Mouse (Mus musculus): ENCODE results near the gene Cartpt. TPM values are rescaled to one million over a fixed set of nuclear protein-coding genes. Genes with fewer than 3 reads are reported as not detected.
"Not testable (repeated sequence)": the region's sequence is repeated elsewhere in the genome, so short reads cannot be mapped to it uniquely, and the experiment has no call there.

The Cartpt gene
- polyA plus RNA-seq, 1 experiment from 2014 or later = 5.1 TPM

DNA sequence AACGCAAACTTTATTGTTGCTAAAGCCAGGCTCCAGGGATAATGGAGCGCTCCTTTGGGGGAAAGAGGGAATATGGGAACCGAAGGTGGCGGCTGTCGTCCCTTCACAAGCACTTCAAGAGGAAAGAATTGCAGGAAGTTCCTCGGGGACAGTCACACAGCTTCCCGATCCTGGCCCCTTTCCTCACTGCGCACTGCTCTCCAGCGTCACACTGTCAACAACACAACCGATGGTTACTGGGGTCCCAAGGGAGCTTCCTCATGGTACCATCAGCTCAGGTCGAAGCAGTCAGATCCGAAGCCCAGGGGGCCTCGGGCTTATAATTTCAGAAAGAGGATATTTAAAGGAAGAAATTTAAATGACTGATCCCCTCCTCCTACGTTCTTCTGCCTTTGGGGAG lies 2.1 kb downstream of the Cartpt start:
- Histone ChIP-seq H3K4me3 (no peak overlapping the region), H3K36me3 (no peaks in the 10 kb centered on the region), H3K27ac (replicated peaks) (no peak overlapping the region), H3K4me1 (peaks cover 27% of the 10 kb centered on the region), H3K27me3 (ENCODE audit: low read depth, poor library complexity, severe bottlenecking) (peaks cover 48% of the 10 kb centered on the region), H3K9me3 (replicated peaks) (no peaks in the 10 kb centered on the region)
- no peak for DNase-seq (ENCODE audit: low spot score)
- WGBS = 32% methylated on average over 14 of the region's 14 CpGs

DNA sequence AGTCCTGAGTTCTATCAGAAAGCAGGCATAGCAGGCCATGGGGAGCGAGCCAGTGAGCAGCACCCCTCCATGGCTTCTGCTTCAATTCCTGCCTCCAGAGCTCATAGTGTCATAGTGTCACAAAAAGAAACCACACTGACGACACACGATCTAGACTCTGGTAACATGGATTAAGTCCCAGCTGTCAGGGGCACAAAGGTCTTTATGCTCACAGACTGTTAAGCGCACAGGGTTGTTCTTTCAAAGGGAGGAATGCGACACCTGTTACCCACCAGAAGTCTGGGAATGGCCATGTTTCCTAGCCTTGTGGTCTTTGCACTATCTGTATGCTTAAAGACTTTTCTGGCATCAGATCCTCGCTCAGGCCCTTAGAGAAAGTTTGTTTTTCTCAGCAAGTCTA lies 15.3 kb downstream of the Cartpt start:
- 55% methylated on average over 6 of the region's 6 CpGs for WGBS
- no peak overlapping the region for H3K4me3 ChIP-seq
- no peaks in the 10 kb centered on the region for H3K27me3 ChIP-seq (ENCODE audit: low read depth, poor library complexity, severe bottlenecking)
- no peak overlapping the region for H3K27ac ChIP-seq (replicated peaks)
- DNase-seq (ENCODE audit: low spot score) = no peak
- H3K36me3 ChIP-seq = no peaks in the 10 kb centered on the region
- no peaks in the 10 kb centered on the region for H3K9me3 ChIP-seq (replicated peaks)
- H3K4me1 ChIP-seq = peaks cover 5% of the 10 kb centered on the region; the same call in 1 of the 2 replicates

DNA sequence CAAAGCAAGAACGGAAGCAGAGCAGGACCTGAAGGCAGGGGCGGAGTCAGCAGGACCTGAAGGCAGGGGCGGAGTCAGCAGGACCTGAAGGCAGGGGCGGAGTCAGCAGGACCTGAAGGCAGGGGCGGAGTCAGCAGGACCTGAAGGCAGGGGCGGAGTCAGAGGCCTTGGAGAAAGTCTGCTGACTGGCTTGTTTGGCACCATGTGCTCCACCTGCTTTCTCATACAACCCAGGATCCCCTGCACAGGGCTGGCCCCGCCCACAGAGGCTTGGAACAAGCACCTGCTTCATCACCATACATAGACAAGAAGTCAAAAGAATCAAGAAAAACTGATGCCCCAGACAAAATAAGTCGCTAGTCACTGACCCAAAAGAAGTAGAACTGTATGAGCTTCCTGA lies 19.1 kb downstream of the Cartpt start:
- not testable (repeated sequence) for H3K27me3 ChIP-seq (ENCODE audit: low read depth, poor library complexity, severe bottlenecking); DNase-seq (ENCODE audit: low spot score); H3K9me3 ChIP-seq (replicated peaks); H3K4me1 ChIP-seq; H3K27ac ChIP-seq (replicated peaks); H3K36me3 ChIP-seq; H3K4me3 ChIP-seq
- WGBS = 77% methylated on average over 8 of the region's 8 CpGs

DNA sequence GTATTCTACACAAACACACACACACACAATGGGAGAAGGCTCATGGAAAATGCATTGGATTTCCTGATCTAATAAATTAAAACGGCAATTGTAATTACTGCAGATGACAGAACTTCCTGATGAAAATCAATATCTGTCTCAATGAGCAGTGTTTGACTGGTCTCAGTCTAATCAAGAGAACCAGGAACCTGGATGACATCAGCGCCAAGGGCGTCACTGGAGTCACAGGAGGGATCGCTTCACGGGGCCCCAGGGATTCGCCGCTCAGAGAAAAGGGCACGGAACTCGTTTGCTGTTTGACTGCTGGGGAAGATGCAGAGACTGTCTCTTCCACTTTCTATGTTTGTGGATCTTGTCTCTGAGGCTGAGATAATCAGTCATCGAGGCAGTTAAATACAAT lies 21.2 kb downstream of the Cartpt start:
- H3K9me3 ChIP-seq (replicated peaks) = no peaks in the 10 kb centered on the region
- no peak overlapping the region for H3K27ac ChIP-seq (replicated peaks)
- DNase-seq (ENCODE audit: low spot score) = no peak
- 73% methylated on average over 10 of the region's 10 CpGs for WGBS
- H3K4me3 ChIP-seq = no peak overlapping the region
- no peaks in the 10 kb centered on the region for H3K36me3 ChIP-seq
- no peaks in the 10 kb centered on the region; the same call in 1 of the 2 replicates for H3K4me1 ChIP-seq
- H3K27me3 ChIP-seq (ENCODE audit: low read depth, poor library complexity, severe bottlenecking) = no peaks in the 10 kb centered on the region

DNA sequence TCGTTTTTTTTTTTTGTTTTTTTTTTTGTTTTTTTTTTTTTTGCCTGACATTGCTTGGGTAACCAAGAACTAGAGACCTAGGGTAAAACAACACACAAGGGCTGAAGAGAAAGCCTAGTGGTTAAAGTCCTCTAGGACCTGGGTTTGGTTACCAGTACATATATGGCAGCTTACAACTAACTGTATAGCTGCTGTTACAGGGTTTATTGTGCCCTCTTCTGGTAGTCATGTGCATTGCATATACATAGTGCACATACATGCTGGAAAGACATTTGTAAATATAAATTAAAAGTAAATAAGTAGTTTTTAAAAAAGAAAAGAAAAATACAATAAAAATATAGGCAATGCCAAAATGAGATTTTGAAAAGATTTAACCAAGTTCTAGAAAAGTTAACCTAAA lies 28.8 kb downstream of the Cartpt start:
- Histone ChIP-seq H3K27me3 (ENCODE audit: low read depth, poor library complexity, severe bottlenecking) (no peaks in the 10 kb centered on the region), H3K9me3 (replicated peaks) (peaks cover 13% of the 10 kb centered on the region; the same call in 1 of the 2 replicates), H3K4me3 (no peak overlapping the region), H3K4me1 (no peaks in the 10 kb centered on the region), H3K36me3 (no peaks in the 10 kb centered on the region), H3K27ac (replicated peaks) (no peak overlapping the region)
- WGBS = 85% methylated on average over 1 of the region's 1 CpGs
- DNase-seq (ENCODE audit: low spot score) = no peak

DNA sequence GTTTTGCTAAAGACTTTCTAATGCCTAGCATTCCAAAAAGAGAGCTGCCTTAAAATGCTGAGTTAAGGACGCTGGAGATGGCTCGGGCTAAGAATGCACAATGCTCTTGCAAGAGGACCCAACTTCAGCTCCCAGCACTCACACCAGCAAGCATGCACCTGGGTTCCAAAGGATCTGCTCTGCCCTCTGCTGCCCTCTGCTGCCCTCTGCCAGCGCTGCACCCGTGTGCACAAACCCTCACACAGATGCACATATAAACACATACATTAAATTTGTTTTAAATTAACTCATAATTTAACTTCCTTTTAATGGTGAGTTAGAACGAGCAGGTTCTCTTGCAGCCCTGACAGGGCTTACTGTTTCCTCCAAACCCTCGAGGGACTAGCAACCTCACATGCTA lies 32.5 kb downstream of the Cartpt start:
- no peak for DNase-seq (ENCODE audit: low spot score)
- peaks cover 13% of the 10 kb centered on the region; the same call in 1 of the 2 replicates for H3K9me3 ChIP-seq (replicated peaks)
- 90% methylated on average over 6 of the region's 6 CpGs for WGBS
- H3K27me3 ChIP-seq (ENCODE audit: low read depth, poor library complexity, severe bottlenecking) = no peaks in the 10 kb centered on the region
- H3K27ac ChIP-seq (replicated peaks) = no peak overlapping the region
- H3K4me1 ChIP-seq = no peaks in the 10 kb centered on the region
- no peaks in the 10 kb centered on the region for H3K36me3 ChIP-seq
- H3K4me3 ChIP-seq = no peak overlapping the region

DNA sequence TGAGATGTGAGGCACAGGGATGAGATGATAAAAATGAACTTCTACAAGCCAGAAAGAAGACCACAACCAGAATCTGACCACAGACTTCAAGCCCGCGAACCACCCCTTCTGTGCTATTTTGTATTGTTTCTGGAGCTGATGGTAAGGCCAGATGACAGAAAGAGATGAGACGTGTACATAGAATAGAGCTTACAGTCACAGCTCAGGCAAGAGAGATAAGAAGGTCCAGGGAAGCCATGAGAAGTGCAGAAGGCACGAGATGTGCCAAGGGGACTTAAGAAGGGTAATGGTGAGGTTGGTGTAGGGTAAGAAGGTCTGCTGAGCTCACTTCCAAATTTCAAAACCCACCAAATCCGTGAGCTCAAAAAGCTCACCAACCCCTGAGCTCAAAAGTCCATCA lies 36.6 kb downstream of the Cartpt start:
- DNase-seq (ENCODE audit: low spot score) = no peak
- Histone ChIP-seq H3K9me3 (replicated peaks) (peaks cover 9% of the 10 kb centered on the region; the same call in 1 of the 2 replicates), H3K27me3 (ENCODE audit: low read depth, poor library complexity, severe bottlenecking) (no peaks in the 10 kb centered on the region), H3K4me3 (no peak overlapping the region), H3K36me3 (no peaks in the 10 kb centered on the region), H3K27ac (replicated peaks) (no peak overlapping the region), H3K4me1 (no peaks in the 10 kb centered on the region)
- WGBS = 91% methylated on average over 5 of the region's 5 CpGs

DNA sequence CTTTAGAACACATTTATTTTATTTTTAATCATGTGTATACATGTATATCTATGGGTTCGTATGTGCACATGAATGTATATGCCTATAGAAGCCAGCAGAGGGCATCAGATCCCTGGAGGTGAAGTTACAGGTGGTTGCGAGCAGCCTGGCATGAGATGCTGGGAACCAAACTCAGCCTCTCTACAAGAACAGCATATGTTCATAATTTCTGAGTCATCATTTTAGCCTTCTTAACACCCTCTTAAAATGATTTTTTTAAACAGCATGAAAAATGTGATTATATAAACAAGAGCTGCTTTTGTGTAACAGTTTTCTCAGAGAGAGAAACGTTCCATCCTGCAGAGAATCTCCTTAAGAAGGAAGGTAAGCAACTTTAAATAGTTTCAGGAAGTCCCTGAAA lies 40.2 kb downstream of the Cartpt start:
- WGBS = 90% methylated on average over 3 of the region's 3 CpGs
- Histone ChIP-seq H3K36me3 (no peaks in the 10 kb centered on the region), H3K27me3 (ENCODE audit: low read depth, poor library complexity, severe bottlenecking) (no peaks in the 10 kb centered on the region), H3K9me3 (replicated peaks) (no peaks in the 10 kb centered on the region), H3K4me3 (no peak overlapping the region), H3K27ac (replicated peaks) (no peak overlapping the region), H3K4me1 (no peaks in the 10 kb centered on the region)
- DNase-seq (ENCODE audit: low spot score) = no peak

DNA sequence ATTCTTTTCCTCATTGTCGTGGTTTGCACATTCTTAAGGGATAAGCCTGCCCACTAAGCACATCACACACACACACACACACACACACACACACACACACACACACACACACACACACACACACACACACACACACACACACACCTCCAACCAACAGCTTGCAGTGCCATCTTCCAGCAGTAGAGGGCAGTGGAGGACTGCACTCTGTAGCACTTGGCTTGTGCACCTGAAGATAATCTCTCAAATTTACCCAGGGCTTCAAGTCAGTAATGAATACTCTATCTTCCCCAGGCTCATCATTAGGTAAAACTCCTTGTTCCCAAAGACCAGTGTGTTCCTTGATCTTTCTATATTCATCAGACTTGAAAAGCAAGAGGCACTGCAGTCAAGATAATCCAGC lies 41.8 kb downstream of the Cartpt start:
- no peaks in the 10 kb centered on the region for H3K9me3 ChIP-seq (replicated peaks)
- DNase-seq (ENCODE audit: low spot score) = peak; percentile 70
- no peaks in the 10 kb centered on the region for H3K36me3 ChIP-seq
- H3K4me3 ChIP-seq = no peak overlapping the region
- 17% methylated on average over 1 of the region's 1 CpGs for WGBS
- no peak overlapping the region for H3K27ac ChIP-seq (replicated peaks)
- H3K4me1 ChIP-seq = no peaks in the 10 kb centered on the region
- no peaks in the 10 kb centered on the region for H3K27me3 ChIP-seq (ENCODE audit: low read depth, poor library complexity, severe bottlenecking)

DNA sequence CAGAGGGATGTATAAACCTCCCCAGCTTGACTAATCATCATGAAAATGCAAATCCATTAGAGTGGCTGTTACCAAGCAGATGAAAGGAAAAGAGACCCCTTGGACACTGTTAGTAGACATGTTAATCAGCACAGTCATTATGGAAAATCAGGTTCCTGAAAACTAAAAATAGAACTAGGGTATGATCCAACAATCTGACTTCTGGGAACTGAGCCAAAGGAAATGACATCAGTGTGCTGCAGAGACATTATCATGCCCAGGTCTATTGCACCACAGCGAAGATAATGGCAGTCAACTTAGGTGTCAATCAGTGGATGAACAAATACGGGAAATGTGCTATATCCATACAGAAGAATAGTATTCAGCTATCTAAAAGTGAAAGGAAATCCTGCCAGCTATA lies 43.0 kb downstream of the Cartpt start:
- Histone ChIP-seq H3K4me3 (no peak overlapping the region), H3K27ac (replicated peaks) (no peak overlapping the region), H3K36me3 (no peaks in the 10 kb centered on the region), H3K27me3 (ENCODE audit: low read depth, poor library complexity, severe bottlenecking) (no peaks in the 10 kb centered on the region), H3K4me1 (no peaks in the 10 kb centered on the region), H3K9me3 (replicated peaks) (no peaks in the 10 kb centered on the region)
- WGBS = 84% methylated on average over 2 of the region's 2 CpGs
- no peak for DNase-seq (ENCODE audit: low spot score)

DNA sequence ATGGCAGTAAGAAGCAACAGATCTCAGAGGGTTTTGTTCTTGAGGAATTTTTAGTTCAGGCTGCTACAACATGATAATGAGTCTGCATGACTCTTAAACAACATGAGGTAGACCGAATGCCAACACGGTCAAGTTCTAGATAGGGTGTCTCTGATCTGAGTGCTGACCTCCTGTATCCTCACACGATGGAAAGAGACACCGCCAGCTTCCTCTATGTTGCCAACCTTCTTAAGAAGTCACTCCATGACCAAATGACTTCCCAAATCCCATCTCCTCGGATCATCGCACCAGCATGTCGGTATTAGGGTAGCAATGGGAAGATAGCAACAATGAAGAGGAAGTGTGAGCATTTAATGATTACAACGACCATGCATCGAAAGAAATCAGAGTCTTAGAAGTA lies 43.6 kb downstream of the Cartpt start:
- Histone ChIP-seq H3K9me3 (replicated peaks) (no peaks in the 10 kb centered on the region), H3K36me3 (no peaks in the 10 kb centered on the region), H3K4me1 (no peaks in the 10 kb centered on the region), H3K4me3 (no peak overlapping the region), H3K27ac (replicated peaks) (no peak overlapping the region), H3K27me3 (ENCODE audit: low read depth, poor library complexity, severe bottlenecking) (no peaks in the 10 kb centered on the region)
- DNase-seq (ENCODE audit: low spot score) = no peak
- WGBS = 85% methylated on average over 9 of the region's 9 CpGs

DNA sequence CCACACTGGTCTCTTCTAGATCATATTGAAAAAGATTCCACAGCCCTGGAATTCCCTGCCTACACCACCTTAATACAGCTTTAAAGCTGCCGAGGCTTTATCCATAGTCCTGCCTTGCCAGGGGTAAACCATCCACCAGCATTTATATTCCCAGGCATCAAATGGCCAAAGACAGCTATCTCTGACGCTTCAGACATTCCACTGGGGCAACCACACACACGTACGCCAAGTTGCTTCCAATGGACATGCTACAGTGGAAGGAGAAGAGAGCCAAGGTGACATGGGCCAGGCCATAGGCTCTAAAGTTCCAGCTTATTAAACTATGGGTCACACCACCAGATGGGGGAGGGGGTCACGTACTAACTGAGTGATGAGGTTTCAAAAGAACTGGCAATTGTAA lies 45.7 kb downstream of the Cartpt start:
- no peaks in the 10 kb centered on the region for H3K27me3 ChIP-seq (ENCODE audit: low read depth, poor library complexity, severe bottlenecking)
- WGBS = 87% methylated on average over 5 of the region's 5 CpGs
- H3K4me1 ChIP-seq = no peaks in the 10 kb centered on the region
- no peaks in the 10 kb centered on the region for H3K36me3 ChIP-seq
- H3K4me3 ChIP-seq = no peak overlapping the region
- no peak overlapping the region for H3K27ac ChIP-seq (replicated peaks)
- DNase-seq (ENCODE audit: low spot score) = no peak
- no peaks in the 10 kb centered on the region for H3K9me3 ChIP-seq (replicated peaks)

DNA sequence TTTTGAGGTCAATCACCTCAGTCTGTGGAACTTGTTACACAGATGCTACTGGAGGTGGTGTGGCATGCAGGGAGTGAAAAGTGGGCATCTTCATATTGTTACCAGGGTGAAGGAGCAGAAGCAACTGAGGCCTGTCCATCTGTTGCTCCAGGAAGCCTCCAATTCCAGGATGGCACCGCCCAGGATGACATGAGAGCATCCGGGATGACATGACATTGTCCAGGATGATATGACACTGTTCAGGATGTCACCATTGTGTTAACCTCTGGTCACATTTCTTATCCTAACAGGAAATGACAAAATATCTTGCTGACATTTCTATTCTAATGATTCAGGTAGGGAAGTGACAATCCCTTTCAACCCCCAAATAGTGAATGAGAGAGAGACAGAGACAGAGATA lies 47.8 kb downstream of the Cartpt start:
- H3K4me1 ChIP-seq = no peaks in the 10 kb centered on the region; the same call in 1 of the 2 replicates
- H3K27ac ChIP-seq (replicated peaks) = no peak overlapping the region
- no peaks in the 10 kb centered on the region for H3K9me3 ChIP-seq (replicated peaks)
- H3K36me3 ChIP-seq = no peaks in the 10 kb centered on the region
- 95% methylated on average over 2 of the region's 2 CpGs for WGBS
- DNase-seq (ENCODE audit: low spot score) = no peak
- H3K4me3 ChIP-seq = no peak overlapping the region
- no peaks in the 10 kb centered on the region for H3K27me3 ChIP-seq (ENCODE audit: low read depth, poor library complexity, severe bottlenecking)

DNA sequence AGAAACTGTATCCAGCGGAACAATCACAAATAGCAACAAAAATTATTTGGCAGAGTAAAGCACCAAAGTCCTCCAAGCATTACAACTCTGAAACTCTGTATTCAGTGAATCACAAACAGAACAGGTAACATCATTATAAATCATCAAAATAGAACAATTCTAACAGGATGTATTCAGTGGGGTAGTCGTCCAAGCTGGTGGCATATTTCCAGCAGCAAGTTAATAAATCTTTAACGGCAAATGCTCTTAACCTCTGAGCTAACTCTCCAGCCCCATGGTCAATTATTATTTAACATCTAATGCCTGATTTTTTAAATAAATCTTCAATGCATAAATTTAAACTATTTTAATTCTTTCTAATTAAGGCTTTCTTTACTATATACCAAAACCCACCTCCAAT lies 48.5 kb downstream of the Cartpt start:
- not testable (repeated sequence) for H3K4me3 ChIP-seq; H3K4me1 ChIP-seq; DNase-seq (ENCODE audit: low spot score); H3K27ac ChIP-seq (replicated peaks); H3K27me3 ChIP-seq (ENCODE audit: low read depth, poor library complexity, severe bottlenecking); H3K36me3 ChIP-seq; H3K9me3 ChIP-seq (replicated peaks)
- 87% methylated on average over 3 of the region's 3 CpGs for WGBS
